Mouse (Mus musculus): ENCODE results near the gene Rtn3. TPM values are rescaled to one million over a fixed set of nuclear protein-coding genes. Genes with fewer than 3 reads are reported as not detected.

Gene Rtn3
- total and polyA plus RNA-seq, 2 experiments, result 22.5 to 45.7 TPM

- Histone ChIP-seq H3K4me1 (ENCODE audit: control insufficient read depth, insufficient read depth, low read length) (peaks cover 14% of the 10 kb centered on the region; the same call in 1 of the 2 replicates), H3K9ac (ENCODE audit: low read depth, low read length) (peak overlapping the region; percentile 94), H3K79me2 (ENCODE audit: control insufficient read depth, insufficient read depth, low read length) (peaks cover 7% of the 10 kb centered on the region; the same call in 1 of the 2 replicates), H3K27me3 (ENCODE audit: control insufficient read depth, insufficient read depth, low read length) (no peaks in the 10 kb centered on the region), H3K27ac (replicated peaks; ENCODE audit: insufficient read depth, low read depth, low read length) (peak overlapping the region; percentile 94), H3K36me3 (ENCODE audit: control insufficient read depth, insufficient read depth, low read length) (peaks cover 2% of the 10 kb centered on the region; the same call in 1 of the 2 replicates), H3K4me3 (ENCODE audit: insufficient read depth, low read depth, low read length) (peak overlapping the region; percentile 88)
- under 1% methylated on average over 84 of the region's 84 CpGs for WGBS
- peak; percentile 96 for DNase-seq (ENCODE audit: extremely low read depth, low read depth, low spot score)
- TF ChIP-seq CTCF (IDR thresholded peaks at IDR 0.05; ENCODE audit: low read depth, low read length) (no peak), POLR2A (IDR thresholded peaks at IDR 0.05; ENCODE audit: extremely low read depth, insufficient read depth, low read length) (peak; percentile 83)
These were observed 11.3 kb upstream of the Rtn3 start for GRCm38 (mm10) chr19:7494187-7495015.

DNA sequence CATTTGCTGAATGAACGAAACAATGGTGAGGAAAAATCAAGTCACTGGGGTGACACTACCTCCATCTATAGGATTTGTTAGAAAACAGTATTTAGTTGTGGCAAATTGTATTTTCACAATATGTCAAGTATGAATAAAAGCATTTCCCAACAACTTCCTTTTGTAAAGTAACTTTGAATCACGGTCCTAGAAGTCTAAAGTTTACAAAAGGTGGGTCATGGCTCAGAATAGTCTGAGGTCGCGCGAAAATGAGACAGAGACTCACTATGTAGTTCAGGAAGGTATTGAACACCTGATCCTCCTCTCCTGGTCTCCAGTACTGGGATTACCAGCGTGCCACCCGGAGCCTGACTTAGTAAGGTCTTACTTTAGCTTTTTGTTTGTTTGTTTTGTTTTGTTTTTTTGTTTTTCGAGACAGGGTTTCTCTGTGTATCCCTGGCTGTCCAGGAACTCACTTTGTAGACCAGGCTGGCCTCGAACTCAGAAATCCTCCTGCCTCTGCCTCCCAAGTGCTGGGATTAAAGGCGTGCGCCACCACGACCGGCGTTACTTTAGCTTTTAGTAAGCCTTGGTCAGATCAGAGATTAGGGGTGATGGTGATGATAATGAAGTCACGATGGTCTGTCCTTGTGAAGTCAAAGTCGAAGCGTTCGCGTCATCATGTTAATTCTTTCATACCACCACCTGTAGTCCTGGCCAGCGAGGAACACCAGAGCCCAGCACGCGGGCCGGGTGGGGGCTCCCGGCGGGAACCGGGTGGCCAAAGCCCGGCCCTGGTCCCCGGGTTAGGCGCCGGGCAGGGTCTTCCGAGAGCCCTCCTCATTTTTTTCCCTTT lies 10.5 kb upstream of the Rtn3 start, which contains the start of gene Atl3:
TSS of gene Atl3 (plus strand) at position 689 of the 835 bp plus-strand sequence.
- DNase-seq (ENCODE audit: extremely low read depth, low read depth, low spot score), result no peak
- 19% methylated on average over 31 of the region's 31 CpGs for WGBS

DNA sequence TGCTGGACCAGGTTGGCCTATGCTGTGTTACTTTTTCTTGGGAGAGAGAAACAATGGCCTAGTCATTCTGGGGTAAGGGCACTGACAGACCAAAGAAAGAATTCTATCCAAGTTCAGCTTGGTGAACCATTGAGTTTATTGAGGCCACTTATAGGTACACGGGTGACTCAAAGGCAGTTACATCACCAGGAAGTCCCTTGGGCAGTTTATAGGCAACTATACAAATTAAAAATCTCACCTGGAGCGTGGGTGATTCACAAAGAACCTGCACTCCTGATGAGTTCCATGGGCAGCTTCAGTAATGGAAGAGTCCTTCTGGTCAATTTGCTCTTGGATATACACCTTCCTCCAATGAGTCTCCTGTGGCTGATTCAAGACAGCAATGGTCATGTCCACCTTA lies 9.6 kb upstream of the Rtn3 start:
- no peak overlapping the region for H3K9ac ChIP-seq (ENCODE audit: low read depth, low read length)
- H3K36me3 ChIP-seq (ENCODE audit: control insufficient read depth, insufficient read depth, low read length), result peaks cover 2% of the 10 kb centered on the region; the same call in 1 of the 2 replicates
- H3K4me3 ChIP-seq (ENCODE audit: insufficient read depth, low read depth, low read length), result no peak overlapping the region
- TF ChIP-seq POLR2A (IDR thresholded peaks at IDR 0.05; ENCODE audit: extremely low read depth, insufficient read depth, low read length) (no peak), CTCF (IDR thresholded peaks at IDR 0.05; ENCODE audit: low read depth, low read length) (no peak)
- no peak overlapping the region for H3K27ac ChIP-seq (replicated peaks; ENCODE audit: insufficient read depth, low read depth, low read length)
- WGBS, result 82% methylated on average over 2 of the region's 2 CpGs
- no peak for DNase-seq (ENCODE audit: extremely low read depth, low read depth, low spot score)
- peaks cover 11% of the 10 kb centered on the region; the same call in 1 of the 2 replicates for H3K4me1 ChIP-seq (ENCODE audit: control insufficient read depth, insufficient read depth, low read length)
- H3K79me2 ChIP-seq (ENCODE audit: control insufficient read depth, insufficient read depth, low read length), result peaks cover 4% of the 10 kb centered on the region; the same call in 1 of the 2 replicates
- H3K27me3 ChIP-seq (ENCODE audit: control insufficient read depth, insufficient read depth, low read length), result no peaks in the 10 kb centered on the region

More for the DNA sequence above, 10.5 kb upstream of the Rtn3 start, which contains the start of gene Atl3:
- Histone ChIP-seq H3K27me3 (ENCODE audit: control insufficient read depth, insufficient read depth, low read length) (no peaks in the 10 kb centered on the region), H3K4me3 (ENCODE audit: insufficient read depth, low read depth, low read length) (peak within 1 kb of the TSS; percentile 88), H3K36me3 (ENCODE audit: control insufficient read depth, insufficient read depth, low read length) (peaks cover 2% of the 10 kb centered on the region; the same call in 1 of the 2 replicates), H3K27ac (replicated peaks; ENCODE audit: insufficient read depth, low read depth, low read length) (peak within 1 kb of the TSS; percentile 94), H3K4me1 (ENCODE audit: control insufficient read depth, insufficient read depth, low read length) (peaks cover 14% of the 10 kb centered on the region; the same call in 1 of the 2 replicates), H3K79me2 (ENCODE audit: control insufficient read depth, insufficient read depth, low read length) (peaks cover 7% of the 10 kb centered on the region; the same call in 1 of the 2 replicates), H3K9ac (ENCODE audit: low read depth, low read length) (peak within 1 kb of the TSS; percentile 94)
- TF ChIP-seq CTCF (IDR thresholded peaks at IDR 0.05; ENCODE audit: low read depth, low read length), result no peak
- TF ChIP-seq POLR2A (IDR thresholded peaks at IDR 0.05; ENCODE audit: extremely low read depth, insufficient read depth, low read length), result peak; percentile 19; the same call in 1 of the 2 replicates

- H3K36me3 ChIP-seq (ENCODE audit: control insufficient read depth, insufficient read depth, low read length), result peaks cover 2% of the 10 kb centered on the region; the same call in 1 of the 2 replicates
- H3K27me3 ChIP-seq (ENCODE audit: control insufficient read depth, insufficient read depth, low read length), result no peaks in the 10 kb centered on the region
- TF ChIP-seq POLR2A (IDR thresholded peaks at IDR 0.05; ENCODE audit: extremely low read depth, insufficient read depth, low read length) (no peak), CTCF (IDR thresholded peaks at IDR 0.05; ENCODE audit: low read depth, low read length) (no peak)
- no peaks in the 10 kb centered on the region for H3K79me2 ChIP-seq (ENCODE audit: control insufficient read depth, insufficient read depth, low read length)
- DNase-seq (ENCODE audit: extremely low read depth, low read depth, low spot score), result no peak
- peaks cover 10% of the 10 kb centered on the region; the same call in 1 of the 2 replicates for H3K4me1 ChIP-seq (ENCODE audit: control insufficient read depth, insufficient read depth, low read length)
- H3K4me3 ChIP-seq (ENCODE audit: insufficient read depth, low read depth, low read length), result no peak overlapping the region
- 91% methylated on average over 6 of the region's 6 CpGs for WGBS
- H3K27ac ChIP-seq (replicated peaks; ENCODE audit: insufficient read depth, low read depth, low read length), result no peak overlapping the region
- no peak overlapping the region; the same call in 1 of the 2 replicates for H3K9ac ChIP-seq (ENCODE audit: low read depth, low read length)
These were observed 8.9 kb upstream of the Rtn3 start for GRCm38 (mm10) chr19:7491960-7492359.

DNA sequence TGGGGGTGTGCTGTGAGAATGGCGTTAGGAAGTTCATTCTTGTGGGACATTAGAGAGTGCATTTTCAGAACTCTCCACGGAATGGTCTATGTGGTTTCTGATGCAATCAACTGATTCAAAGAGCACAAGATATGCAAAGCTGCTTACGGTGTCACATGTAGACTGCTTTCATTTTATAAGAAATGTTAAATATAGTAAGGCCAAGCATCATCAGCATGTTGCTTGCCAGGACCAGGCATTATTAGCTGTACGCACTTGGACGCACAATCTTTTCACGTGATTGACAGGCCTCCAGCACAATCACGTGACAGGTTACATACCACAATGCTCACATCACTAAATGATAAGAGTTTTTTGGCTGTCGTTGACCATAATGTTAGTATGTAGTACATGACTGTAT lies 4.6 kb upstream of the Rtn3 start:
- no peak for TF ChIP-seq POLR2A (IDR thresholded peaks at IDR 0.05; ENCODE audit: extremely low read depth, insufficient read depth, low read length)
- TF ChIP-seq CTCF (IDR thresholded peaks at IDR 0.05; ENCODE audit: low read depth, low read length), result no peak
- DNase-seq (ENCODE audit: extremely low read depth, low read depth, low spot score), result no peak
- Histone ChIP-seq H3K27me3 (ENCODE audit: control insufficient read depth, insufficient read depth, low read length) (no peaks in the 10 kb centered on the region), H3K36me3 (ENCODE audit: control insufficient read depth, insufficient read depth, low read length) (peaks cover 2% of the 10 kb centered on the region; the same call in 1 of the 2 replicates), H3K4me1 (ENCODE audit: control insufficient read depth, insufficient read depth, low read length) (peaks cover 1% of the 10 kb centered on the region; the same call in 1 of the 2 replicates), H3K4me3 (ENCODE audit: insufficient read depth, low read depth, low read length) (no peak overlapping the region), H3K9ac (ENCODE audit: low read depth, low read length) (no peak overlapping the region), H3K27ac (replicated peaks; ENCODE audit: insufficient read depth, low read depth, low read length) (no peak overlapping the region), H3K79me2 (ENCODE audit: control insufficient read depth, insufficient read depth, low read length) (peaks cover 2% of the 10 kb centered on the region; the same call in 1 of the 2 replicates)
- WGBS, result 83% methylated on average over 8 of the region's 8 CpGs

All from liver, adult 2 months (tissue).